Mouse (Mus musculus) embryonic stem cell, embryonic (primary cell): ENCODE measurements at regions not wholly inside any gene's neighbourhood (a gene's known extent, or its start where the extent isn't known, plus 50 kb on each side); places are given as distances from the start of the nearest gene placed in this dataset.

Experiments
- CTCF ChIA-PET, 4 experiments: fragments of 300-600 bp in 2 of 4; fragments of 350-600 bp in 2 of 4; sonication (Branson Sonifier 250); formaldehyde crosslinking; loops; one replicate each; lab custom pipeline; 2022; ENCODE audit warnings: inconsistent platforms in 2 of 4; lab: Charles Lee
- POLR2A ChIA-PET, 4 experiments: fragments of 300-600 bp in 2 of 4; fragments of 350-600 bp in 2 of 4; sonication (Branson Sonifier 250); formaldehyde crosslinking; loops; one replicate each; lab custom pipeline; 2022; ENCODE audit warnings: antibody characterized with exemption in 4 of 4, inconsistent platforms in 1 of 4; lab: Charles Lee

DNA sequence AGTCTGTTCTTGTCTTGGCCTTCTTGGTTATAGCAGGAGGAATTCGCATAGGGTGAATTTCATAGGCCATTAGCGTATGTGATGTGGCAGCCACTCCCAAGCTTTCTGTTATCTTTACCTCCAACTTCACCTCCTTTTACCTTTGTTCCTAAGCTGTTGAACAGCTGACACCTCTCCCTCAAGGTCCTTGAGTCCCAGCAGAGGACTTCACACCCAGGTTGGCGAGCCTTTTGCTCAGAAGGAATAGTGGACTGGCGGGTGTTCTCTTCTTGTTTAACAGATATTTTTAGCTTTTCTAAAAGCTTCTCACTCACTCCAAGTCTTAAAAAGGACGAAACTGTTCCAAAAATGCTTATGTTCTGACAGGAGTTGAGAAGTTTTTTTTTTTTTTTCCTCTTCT lies 303.4 kb upstream of the Id2 start:
- CTCF ChIA-PET = no interaction called here

DNA sequence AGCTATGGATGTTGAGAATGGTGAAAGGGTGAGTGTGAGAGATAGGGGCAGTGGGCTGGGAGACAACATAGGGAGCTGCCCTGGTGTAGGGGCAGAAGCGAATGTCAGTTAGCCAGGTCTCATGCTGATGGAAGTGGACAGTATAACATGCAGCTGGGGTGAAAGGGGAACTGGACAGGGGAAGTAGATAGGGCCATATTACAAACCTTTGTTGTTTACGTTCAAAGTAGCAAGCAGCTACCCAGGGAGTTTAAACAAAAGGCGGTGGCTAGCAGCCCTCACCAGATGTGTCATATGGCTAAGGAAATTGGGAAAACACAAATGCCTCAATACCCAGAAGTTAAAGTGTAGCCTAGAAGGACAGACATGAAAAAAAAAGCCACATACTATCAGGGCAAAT lies 301.8 kb upstream of the Id2 start:
- ChIA-PET POLR2A (no interaction called here), CTCF (no interaction called here)

More for the DNA sequence above, 303.4 kb upstream of the Id2 start:
- POLR2A ChIA-PET = interaction anchor here in 1 of 4 experiments (0.6 to 0.9 kb wide), 2 partner anchors 15 to 120 kb away, joined by 3 read pairs; no protein-coding TSS in a partner anchor

DNA sequence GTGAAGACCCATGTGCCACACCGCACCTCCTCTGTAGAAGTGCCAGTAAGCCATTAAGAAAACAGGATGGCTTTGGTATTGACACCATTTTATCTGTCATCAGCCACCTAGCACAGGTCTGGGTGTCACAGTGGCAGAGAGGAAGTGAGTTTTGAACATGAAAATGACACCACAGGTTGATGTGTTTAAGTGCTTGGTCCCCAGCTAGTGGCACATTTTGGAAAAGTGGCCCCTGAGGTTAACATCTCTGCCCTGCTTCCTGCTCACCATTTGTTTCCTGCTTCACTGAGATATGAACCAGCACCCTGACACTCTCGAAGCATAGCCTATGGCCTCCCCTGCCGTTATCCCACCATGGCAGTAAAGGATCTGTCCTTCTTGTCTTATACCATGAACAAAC lies 297.4 kb upstream of the Id2 start:
- POLR2A ChIA-PET = no interaction called here

DNA sequence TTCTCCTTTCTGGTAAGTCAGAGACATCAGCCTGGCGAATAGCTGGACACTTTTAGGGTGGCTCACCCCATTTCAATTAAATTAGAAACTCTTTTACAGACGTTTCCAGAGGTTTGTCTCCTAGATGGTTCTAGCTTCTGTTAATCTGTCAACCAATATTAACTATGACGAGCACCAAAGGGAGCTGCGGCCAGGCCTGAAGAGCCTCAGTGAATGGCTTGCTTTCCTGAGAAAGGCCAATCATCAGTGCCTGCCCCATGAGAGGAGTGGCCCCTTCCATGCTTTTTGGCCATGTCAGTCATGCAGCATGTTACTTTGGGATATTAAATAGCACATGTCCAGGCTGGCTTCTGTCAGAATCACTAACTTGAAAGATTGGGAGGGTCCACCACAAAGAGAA lies 296.6 kb upstream of the Id2 start:
- CTCF ChIA-PET = no interaction called here

More for the DNA sequence above, 297.4 kb upstream of the Id2 start:
- CTCF ChIA-PET = no interaction called here

DNA sequence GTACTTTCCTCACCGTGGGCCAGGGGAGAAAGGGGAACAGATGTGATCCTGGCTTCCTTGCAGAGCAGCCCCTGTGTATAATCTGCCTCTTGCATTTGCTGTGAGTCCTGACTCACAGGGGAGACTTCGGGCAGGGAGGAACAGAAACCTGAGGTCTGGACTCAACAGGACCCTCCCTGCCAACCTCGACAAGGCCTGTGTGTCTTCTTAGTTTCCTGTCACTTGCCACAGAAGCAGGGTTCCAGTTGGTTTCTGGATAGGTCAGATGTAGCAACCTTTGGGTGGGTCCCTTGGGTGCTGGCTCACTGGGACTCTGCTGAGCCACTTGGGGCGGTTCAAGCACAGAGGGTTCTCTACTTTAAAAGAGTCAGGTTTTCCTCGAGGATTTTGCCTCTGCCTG lies 292.3 kb upstream of the Id2 start:
- ChIA-PET POLR2A (no interaction called here), CTCF (no interaction called here)

More for the DNA sequence above, 296.6 kb upstream of the Id2 start:
- POLR2A ChIA-PET = no interaction called here

DNA sequence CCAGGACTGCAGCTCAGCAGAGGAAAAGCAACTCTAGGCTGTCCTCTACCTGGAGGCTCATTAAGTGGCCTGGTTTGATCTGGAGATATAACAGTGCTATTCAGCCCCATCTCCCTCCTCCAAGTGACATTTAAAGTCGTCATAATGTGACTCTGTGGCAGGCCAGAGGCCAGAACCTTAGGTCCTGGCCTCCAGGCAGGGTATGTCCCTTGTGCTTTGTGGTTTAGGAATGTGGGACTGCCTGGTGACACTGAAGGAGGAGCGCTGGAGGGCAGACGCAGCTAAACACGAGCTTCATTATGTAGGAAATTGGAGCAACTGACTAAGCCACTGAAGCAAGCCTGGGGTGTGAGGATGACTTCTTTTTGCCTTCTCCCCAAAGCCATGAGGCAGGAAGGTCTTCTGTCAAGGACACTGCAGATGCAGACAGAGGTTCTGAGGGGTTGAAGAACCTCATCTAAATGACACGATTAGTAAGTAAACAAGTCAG lies 290.9 kb upstream of the Id2 start:
- ChIA-PET CTCF (no interaction called here), POLR2A (no interaction called here)

DNA sequence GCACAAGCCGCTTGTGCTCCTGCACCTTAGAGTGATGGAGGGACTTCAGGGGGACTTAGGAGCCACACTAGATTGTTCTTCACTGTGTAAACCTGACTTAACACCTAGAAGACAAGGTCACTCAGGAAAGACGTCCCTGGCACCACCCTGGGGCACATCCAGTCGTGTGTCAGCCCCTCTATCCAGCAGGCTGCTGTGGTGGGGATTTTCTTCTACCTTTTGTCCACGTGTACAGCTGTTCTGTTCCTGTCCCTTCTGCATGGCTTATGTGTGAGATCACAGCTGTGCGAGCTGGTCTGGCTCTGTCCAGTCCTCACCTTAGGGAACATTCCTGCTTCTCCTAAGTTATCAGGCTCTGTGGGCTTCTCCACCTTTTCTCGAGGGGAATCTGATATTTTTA lies 286.0 kb upstream of the Id2 start:
- ChIA-PET POLR2A (no interaction called here), CTCF (interaction anchor here in 1 of 4 experiments (0.6 kb wide), 1 partner anchor 17 kb away, joined by 4 read pairs; no protein-coding TSS in a partner anchor)

DNA sequence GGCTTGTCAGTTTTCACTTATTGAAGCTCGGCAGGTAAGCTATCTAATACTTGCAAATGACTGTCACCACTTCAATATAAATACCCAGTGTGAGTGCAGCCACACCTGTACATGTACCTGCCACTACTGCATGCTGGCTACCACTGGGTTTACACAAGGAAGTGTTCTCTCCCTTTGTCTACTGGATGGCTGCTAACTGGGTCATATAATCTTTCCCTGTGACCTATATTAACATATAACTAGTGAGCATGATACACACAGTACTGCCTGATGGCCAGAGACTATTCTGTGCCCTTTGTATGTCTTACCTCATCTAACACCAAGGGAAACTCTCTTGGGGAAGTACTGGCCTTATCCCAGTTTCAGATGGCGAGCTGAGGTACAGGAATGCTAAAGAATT lies 285.5 kb upstream of the Id2 start:
- CTCF ChIA-PET = interaction anchor here in 1 of 4 experiments (0.6 kb wide), 1 partner anchor 17 kb away, joined by 4 read pairs; no protein-coding TSS in a partner anchor
- POLR2A ChIA-PET = no interaction called here

DNA sequence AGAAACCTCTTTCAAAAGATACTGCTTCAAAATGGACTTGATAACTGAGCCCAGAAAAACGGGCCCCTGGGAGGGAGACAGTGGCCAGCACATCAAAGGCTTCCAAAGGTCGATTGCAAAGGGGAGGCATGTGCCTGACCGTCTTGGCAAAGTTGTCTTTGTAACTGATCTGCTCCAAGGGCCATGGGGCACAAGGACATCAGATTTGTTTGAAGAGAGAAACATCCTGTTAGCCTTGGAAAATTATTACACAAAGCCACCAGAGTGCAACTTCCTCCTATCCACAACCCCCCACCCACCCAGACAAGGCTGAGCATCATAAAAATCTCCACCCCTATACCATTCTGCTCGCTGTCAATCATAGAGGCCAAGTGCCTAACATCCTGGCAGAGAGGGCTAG lies 284.7 kb upstream of the Id2 start:
- CTCF ChIA-PET = no interaction called here
- POLR2A ChIA-PET = no interaction called here

DNA sequence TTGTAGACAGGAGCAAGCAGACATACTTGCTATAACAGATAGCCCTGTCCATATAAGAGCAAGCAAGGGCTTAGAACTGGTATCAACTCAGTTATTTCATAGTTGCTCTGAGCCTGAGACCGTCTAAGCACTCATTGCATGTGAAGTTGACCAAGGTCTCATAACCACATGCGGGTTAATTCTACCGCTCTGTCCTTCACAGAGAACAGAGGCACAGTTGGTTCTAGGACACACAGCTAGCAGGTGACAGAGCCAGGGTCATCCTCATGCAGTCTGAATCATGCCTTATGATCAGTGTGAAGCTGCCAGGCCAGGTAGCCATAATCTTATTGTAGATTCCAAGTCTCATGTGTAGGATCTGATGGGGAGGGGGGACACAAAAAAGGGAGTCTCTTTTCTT lies 283.1 kb upstream of the Id2 start:
- ChIA-PET CTCF (no interaction called here), POLR2A (interaction anchor here in 1 of 4 experiments (1.0 kb wide), 1 partner anchor 26 kb away, joined by 3 read pairs; no protein-coding TSS in a partner anchor)

DNA sequence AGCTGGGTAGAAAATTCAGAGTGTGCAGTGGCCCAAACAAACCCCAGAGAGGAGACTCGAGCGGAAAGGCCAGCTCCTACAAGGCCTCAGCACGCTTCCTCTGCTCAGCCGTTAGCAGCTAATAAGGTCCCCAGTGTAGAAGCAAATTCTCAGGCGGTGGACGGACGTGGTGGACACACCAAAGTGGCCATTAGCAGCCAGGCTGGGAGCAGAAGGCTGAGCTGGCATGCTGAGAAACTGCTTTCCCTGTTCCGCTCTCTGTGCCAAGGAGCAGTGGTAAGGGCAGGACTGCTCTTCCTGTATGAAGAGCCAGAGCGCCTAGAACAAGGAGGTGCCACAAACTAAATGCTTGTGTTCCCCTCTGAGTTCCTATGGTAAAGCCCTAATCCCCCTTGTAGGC lies 282.1 kb upstream of the Id2 start:
- ChIA-PET CTCF (no interaction called here), POLR2A (interaction anchor here in 1 of 4 experiments (1.0 kb wide), 1 partner anchor 27 kb away, joined by 3 read pairs; no protein-coding TSS in a partner anchor)

DNA sequence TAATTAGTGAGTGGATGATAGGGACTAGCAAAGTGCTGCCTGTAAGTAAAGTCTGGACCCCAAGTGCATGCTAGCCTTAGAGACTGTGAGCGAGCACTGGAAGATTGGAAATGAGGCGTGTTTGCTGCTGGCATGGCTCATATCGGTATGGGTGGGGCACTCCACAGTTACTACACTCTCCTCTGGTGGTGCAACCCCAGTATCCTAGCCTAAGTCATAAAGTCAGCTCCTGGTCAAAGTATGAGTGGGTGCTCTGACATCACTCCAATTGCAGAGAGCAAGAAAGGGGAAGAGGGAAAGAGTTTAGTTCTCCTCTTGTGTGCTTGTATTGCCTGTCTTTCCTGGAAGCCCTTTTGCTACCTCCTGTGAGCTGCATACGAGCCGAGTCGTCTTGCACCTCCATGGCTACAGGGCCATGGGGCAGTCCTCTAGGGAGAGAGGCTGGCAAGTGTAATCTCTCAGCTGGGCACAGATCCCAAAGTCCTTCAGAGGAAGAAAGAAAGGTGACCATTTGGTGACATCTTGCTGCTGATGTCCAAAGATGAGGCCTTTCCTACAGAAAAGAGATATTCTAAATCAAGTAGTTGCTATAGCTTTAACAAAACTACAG lies 281.2 kb upstream of the Id2 start:
- ChIA-PET CTCF (interaction anchor here in 1 of 4 experiments (0.7 kb wide), 1 partner anchor 189 kb away, joined by 3 read pairs; no protein-coding TSS in a partner anchor), POLR2A (no interaction called here)

DNA sequence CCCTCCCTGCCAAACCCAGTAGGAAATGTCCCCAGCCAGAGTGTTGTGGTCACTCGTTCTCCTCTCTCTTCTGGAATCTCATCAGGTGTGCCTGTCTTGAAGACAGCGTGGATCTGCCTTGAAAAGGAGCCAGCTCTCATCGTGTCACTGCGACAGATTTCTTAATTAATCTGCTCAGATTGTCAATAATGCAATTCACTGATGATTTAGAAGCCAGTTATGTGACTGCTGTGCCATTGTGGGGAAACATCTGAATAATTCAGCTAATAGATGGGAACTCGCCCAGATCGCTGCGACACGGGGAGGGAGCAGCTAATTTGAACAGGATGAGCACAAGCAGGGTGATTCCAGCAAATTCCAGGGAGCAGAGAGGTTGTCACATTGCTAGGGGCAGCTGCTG lies 279.5 kb upstream of the Id2 start:
- CTCF ChIA-PET = no interaction called here
- POLR2A ChIA-PET = no interaction called here

DNA sequence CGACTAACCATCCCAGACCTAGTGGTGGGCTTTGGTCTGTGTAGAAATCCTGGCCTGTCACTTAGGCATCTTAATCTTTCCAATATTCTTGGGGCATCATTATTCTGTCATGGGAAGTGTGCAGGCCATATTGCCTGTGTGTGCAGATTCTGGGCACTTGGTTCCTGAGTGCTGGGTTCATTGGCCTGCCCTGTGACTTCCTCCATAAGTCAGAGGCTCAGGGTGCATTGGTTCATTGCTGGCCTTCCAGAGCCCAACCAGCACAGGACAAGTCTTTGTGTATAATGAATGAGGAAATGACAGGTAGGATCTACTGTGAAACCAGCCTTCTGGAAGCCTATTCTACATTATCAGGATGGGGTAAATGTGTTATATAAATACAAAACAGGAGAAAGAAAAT lies 270.6 kb upstream of the Id2 start:
- ChIA-PET POLR2A (no interaction called here), CTCF (no interaction called here)

DNA sequence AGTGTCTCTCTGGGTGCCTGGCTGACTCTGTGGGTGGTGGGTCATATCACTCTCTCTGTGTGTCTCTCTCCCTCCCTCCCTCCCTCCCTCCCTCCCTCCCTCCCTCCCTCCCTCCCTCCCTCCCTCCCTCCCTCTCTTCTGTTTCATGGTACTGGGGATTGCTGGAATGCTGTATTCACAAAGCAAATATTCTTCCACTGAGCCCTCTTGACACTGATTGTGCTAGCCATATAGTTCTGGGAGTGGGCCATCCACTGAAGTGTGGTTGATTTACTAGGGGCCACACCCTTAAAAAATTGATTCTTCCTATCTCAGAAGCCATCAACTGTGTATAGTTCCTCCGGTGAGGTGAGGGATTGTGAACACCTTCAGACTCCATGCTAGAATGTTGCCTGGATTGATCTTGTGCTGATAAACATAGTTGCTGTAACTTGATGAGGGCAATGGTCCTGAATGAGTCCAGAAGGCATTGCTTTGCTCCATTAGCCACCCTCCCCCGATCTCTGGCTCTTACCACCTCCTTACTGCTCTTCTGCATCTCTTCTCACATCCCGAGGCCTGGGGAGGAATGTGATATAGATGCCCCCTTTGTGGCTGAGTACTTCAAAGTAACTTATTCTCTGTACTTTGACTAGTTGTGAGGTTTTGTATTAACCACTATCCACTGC lies 268.8 kb upstream of the Id2 start:
- POLR2A ChIA-PET = interaction anchor here in 2 of 4 experiments (0.6 to 0.8 kb wide), 2 partner anchors 9 to 34 kb away, joined by 3 to 4 read pairs; no protein-coding TSS in a partner anchor
- CTCF ChIA-PET = no interaction called here

DNA sequence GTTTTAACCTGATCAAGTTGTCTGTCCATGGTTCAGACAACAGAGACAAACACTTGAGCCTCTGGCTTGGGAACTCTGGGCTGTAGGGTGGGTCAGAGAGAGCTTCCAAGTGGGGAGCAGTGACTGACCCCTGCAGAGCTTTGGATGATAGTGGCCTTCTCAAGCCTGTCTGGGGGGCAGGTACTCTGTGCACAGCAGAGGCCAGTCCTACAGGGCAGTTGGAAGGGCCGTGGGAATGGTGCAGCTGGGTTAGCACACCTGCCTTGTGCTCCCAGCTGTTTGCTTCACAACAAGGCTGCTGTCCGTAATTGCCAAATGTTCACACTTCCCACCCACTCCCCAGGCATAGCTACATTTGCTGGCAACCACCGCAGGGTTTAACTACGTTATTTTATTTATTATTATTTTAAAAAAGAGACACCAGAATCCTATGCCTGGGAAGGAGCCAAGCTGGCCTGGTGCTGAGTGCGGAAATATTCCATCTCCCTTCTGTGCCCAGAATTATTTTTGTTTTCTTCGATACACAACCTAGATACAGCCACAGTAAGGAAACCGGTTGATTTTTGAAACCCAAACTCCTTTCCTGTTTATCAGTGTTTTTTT lies 268.1 kb upstream of the Id2 start:
- POLR2A ChIA-PET = interaction anchor here in 2 of 4 experiments (0.6 to 0.8 kb wide), 2 partner anchors 9 to 33 kb away, joined by 3 to 4 read pairs; no protein-coding TSS in a partner anchor
- CTCF ChIA-PET = interaction anchor here in 1 of 4 experiments (0.7 kb wide), 1 partner anchor 707 kb away, joined by 3 read pairs; no protein-coding TSS in a partner anchor

DNA sequence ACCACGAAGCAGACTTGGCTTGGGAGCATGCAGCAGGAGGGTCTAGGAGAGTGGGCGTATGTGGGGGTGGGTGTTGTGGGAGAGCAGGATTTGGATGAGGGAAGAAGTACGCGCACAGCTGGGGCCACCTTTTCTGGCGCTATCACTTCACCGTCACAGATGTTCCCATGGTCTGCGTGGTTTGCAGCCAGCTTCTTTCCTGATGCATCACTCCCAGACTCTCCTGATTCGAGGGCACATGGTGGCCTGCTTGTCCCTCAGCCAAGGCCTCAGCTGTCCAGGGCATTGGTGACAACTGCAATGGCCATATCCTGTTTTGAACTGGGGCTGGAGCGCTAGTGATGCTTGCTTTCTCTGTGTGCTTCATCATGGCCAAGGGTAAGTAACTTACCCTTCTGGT lies 266.9 kb upstream of the Id2 start:
- CTCF ChIA-PET = interaction anchor here in 1 of 4 experiments (0.6 kb wide), 1 partner anchor 617 kb away, joined by 3 read pairs; no protein-coding TSS in a partner anchor
- POLR2A ChIA-PET = no interaction called here

DNA sequence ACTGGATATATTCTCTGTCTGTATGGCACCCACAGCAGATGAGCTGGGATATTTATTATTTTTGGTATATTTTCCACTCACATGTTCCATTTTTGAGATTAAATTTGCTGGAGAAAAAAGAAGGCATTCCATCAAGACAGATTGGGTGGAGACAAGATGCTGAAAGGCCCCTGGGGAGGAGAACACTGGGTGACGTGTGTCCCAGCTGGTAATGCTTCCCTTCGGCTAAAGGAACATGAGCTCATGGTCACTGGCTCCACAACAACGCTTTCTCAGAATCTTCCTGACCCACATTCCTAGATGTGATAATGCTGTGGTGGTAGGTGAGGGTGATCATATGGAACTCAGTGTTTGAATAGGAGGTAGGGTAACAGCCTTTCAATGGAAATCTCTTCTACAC lies 266.4 kb upstream of the Id2 start:
- CTCF ChIA-PET = interaction anchor here in 1 of 4 experiments (0.6 kb wide), 1 partner anchor 617 kb away, joined by 3 read pairs; no protein-coding TSS in a partner anchor
- POLR2A ChIA-PET = no interaction called here

DNA sequence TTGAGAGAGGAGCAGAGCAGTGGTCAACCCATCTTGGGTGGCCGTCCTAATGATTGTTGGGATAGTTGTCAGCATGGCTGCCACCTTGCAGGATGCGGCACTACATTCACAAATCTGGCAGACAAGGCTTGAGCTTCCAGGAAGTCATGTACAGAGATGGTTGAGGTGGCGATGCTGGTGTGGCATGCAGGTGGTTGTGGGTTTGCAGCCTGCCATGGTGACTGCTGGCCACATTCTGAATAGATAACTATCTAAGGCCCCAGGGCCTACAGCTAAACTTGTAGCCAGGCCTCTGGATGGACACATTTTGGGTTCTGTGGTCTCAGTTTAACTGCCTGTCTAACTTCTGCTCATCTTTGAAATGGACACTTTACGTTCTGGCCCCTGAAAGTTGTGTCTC lies 265.8 kb upstream of the Id2 start:
- ChIA-PET POLR2A (no interaction called here), CTCF (no interaction called here)

DNA sequence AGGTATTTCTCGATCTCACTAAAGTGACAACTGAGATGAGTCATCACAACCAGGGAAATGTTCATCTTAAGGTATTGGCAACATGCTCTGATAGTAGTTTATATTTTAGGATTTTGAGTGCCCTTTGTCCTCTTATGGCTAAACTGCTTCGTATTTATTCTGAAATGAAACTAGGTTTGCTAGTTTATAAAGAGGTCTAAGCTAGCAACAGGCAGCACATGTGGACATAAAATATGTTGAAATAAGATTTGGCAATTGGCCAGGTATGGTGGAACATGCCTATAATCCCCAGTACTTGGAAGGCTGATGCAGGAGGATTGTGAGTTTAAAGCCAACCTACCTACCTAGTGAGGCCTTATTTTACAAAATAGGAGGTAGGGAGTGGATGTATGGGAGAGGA lies 263.8 kb upstream of the Id2 start:
- ChIA-PET POLR2A (no interaction called here), CTCF (no interaction called here)
